Mouse (Mus musculus): ENCODE data around the gene Panx1. TPM values are rescaled to one million over a fixed set of nuclear protein-coding genes. Genes with fewer than 3 reads are reported as not detected.

Gene Panx1
- polyA plus RNA-seq, 1 experiment from 2014 or later: 48.8 TPM

- Histone ChIP-seq H3K4me3 (ENCODE audit: low read depth, low read length) (no peak overlapping the region), H3K4me1 (ENCODE audit: insufficient read depth) (no peaks in the 10 kb centered on the region), H3K9ac (no peak overlapping the region), H3K27me3 (ENCODE audit: insufficient read depth, low read length) (no peaks in the 10 kb centered on the region), H3K9me3 (ENCODE audit: low read depth, low read length) (no peaks in the 10 kb centered on the region), H3K4me2 (no peak overlapping the region), H3K36me3 (ENCODE audit: insufficient read depth) (peaks cover under 1% of the 10 kb centered on the region; the same call in 1 of the 2 replicates), H3K27ac (ENCODE audit: low read depth) (no peak overlapping the region)
- peak; percentile 13; the same call in 1 of the 2 replicates for ATAC-seq (ENCODE audit: insufficient read depth)
- peak; percentile 94 for TF ChIP-seq CTCF (IDR thresholded peaks at IDR 0.05; ENCODE audit: low read depth)
- DNase-seq: peak; percentile 94
- 52% methylated on average over 7 of the region's 7 CpGs for WGBS
Measured at GRCm38 (mm10) chr9:15015223-15015956, 29.9 kb downstream of the Panx1 start.

GRCm38 (mm10) chr9:15007566-15007965, 37.7 kb downstream of the Panx1 start:
- H3K27ac ChIP-seq (ENCODE audit: low read depth): no peak overlapping the region
- WGBS: 90% methylated on average over 14 of the region's 14 CpGs
- H3K4me3 ChIP-seq (ENCODE audit: low read depth, low read length): no peak overlapping the region
- H3K9me3 ChIP-seq (ENCODE audit: low read depth, low read length): no peaks in the 10 kb centered on the region
- H3K4me2 ChIP-seq: no peak overlapping the region
- H3K36me3 ChIP-seq (ENCODE audit: insufficient read depth): peaks cover 26% of the 10 kb centered on the region
- no peak overlapping the region for H3K9ac ChIP-seq
- no peaks in the 10 kb centered on the region for H3K27me3 ChIP-seq (ENCODE audit: insufficient read depth, low read length)
- no peak for TF ChIP-seq CTCF (IDR thresholded peaks at IDR 0.05; ENCODE audit: low read depth)
- no peaks in the 10 kb centered on the region for H3K4me1 ChIP-seq (ENCODE audit: insufficient read depth)
- ATAC-seq (ENCODE audit: insufficient read depth): no peak
- DNase-seq: no peak

GRCm38 (mm10) chr9:15004298-15004685, 41.0 kb downstream of the Panx1 start:
- Histone ChIP-seq H3K27ac (ENCODE audit: low read depth) (no peak overlapping the region), H3K4me3 (ENCODE audit: low read depth, low read length) (no peak overlapping the region), H3K9me3 (ENCODE audit: low read depth, low read length) (no peaks in the 10 kb centered on the region), H3K9ac (no peak overlapping the region), H3K4me1 (ENCODE audit: insufficient read depth) (no peaks in the 10 kb centered on the region), H3K27me3 (ENCODE audit: insufficient read depth, low read length) (no peaks in the 10 kb centered on the region), H3K36me3 (ENCODE audit: insufficient read depth) (peaks cover 32% of the 10 kb centered on the region), H3K4me2 (no peak overlapping the region)
- no peak for TF ChIP-seq CTCF (IDR thresholded peaks at IDR 0.05; ENCODE audit: low read depth)
- ATAC-seq (ENCODE audit: insufficient read depth): no peak; the same call in 1 of the 2 replicates
- WGBS: 62% methylated on average over 9 of the region's 9 CpGs
- DNase-seq: no peak

- 44% methylated on average over 10 of the region's 10 CpGs for WGBS
- peaks cover 32% of the 10 kb centered on the region for H3K36me3 ChIP-seq (ENCODE audit: insufficient read depth)
- no peak for TF ChIP-seq CTCF (IDR thresholded peaks at IDR 0.05; ENCODE audit: low read depth)
- DNase-seq (no peak), ATAC-seq (ENCODE audit: insufficient read depth) (peak; percentile 35; the same call in 1 of the 2 replicates)
- H3K27me3 ChIP-seq (ENCODE audit: insufficient read depth, low read length): no peaks in the 10 kb centered on the region
- no peak overlapping the region for H3K4me3 ChIP-seq (ENCODE audit: low read depth, low read length)
- no peaks in the 10 kb centered on the region for H3K9me3 ChIP-seq (ENCODE audit: low read depth, low read length)
- no peak overlapping the region for H3K27ac ChIP-seq (ENCODE audit: low read depth)
- no peak overlapping the region for H3K9ac ChIP-seq
- H3K4me2 ChIP-seq: no peak overlapping the region
- H3K4me1 ChIP-seq (ENCODE audit: insufficient read depth): no peaks in the 10 kb centered on the region
Measured at GRCm38 (mm10) chr9:15003676-15004297, 41.5 kb downstream of the Panx1 start.

- DNase-seq (no peak), ATAC-seq (ENCODE audit: insufficient read depth) (no peak)
- 63% methylated on average over 6 of the region's 6 CpGs for WGBS
Measured at GRCm38 (mm10) chr9:15002995-15003613, 42.2 kb downstream of the Panx1 start.

GRCm38 (mm10) chr9:14998790-14999189, 46.5 kb downstream of the Panx1 start:
- H3K36me3 ChIP-seq (ENCODE audit: insufficient read depth): peaks cover 6% of the 10 kb centered on the region; the same call in 1 of the 2 replicates

More at GRCm38 (mm10) chr9:15002995-15003613, 42.2 kb downstream of the Panx1 start:
- Histone ChIP-seq H3K27ac (ENCODE audit: low read depth) (no peak overlapping the region), H3K4me2 (no peak overlapping the region), H3K9me3 (ENCODE audit: low read depth, low read length) (no peaks in the 10 kb centered on the region), H3K4me1 (ENCODE audit: insufficient read depth) (no peaks in the 10 kb centered on the region), H3K9ac (no peak overlapping the region), H3K4me3 (ENCODE audit: low read depth, low read length) (no peak overlapping the region), H3K27me3 (ENCODE audit: insufficient read depth, low read length) (no peaks in the 10 kb centered on the region), H3K36me3 (ENCODE audit: insufficient read depth) (peaks cover 31% of the 10 kb centered on the region)
- no peak for TF ChIP-seq CTCF (IDR thresholded peaks at IDR 0.05; ENCODE audit: low read depth)

More at GRCm38 (mm10) chr9:14998790-14999189, 46.5 kb downstream of the Panx1 start:
- Histone ChIP-seq H3K4me1 (ENCODE audit: insufficient read depth) (no peaks in the 10 kb centered on the region), H3K9me3 (ENCODE audit: low read depth, low read length) (no peaks in the 10 kb centered on the region), H3K27me3 (ENCODE audit: insufficient read depth, low read length) (no peaks in the 10 kb centered on the region), H3K4me2 (no peak overlapping the region), H3K27ac (ENCODE audit: low read depth) (no peak overlapping the region), H3K4me3 (ENCODE audit: low read depth, low read length) (no peak overlapping the region), H3K9ac (no peak overlapping the region)
- no peak for TF ChIP-seq CTCF (IDR thresholded peaks at IDR 0.05; ENCODE audit: low read depth)
- ATAC-seq (ENCODE audit: insufficient read depth) (no peak), DNase-seq (no peak)
- 85% methylated on average over 9 of the region's 9 CpGs for WGBS
